Mouse (Mus musculus) embryonic stem cell, embryonic (primary cell): ENCODE measurements at regions not wholly inside any gene's neighbourhood (a gene's known extent, or its start where the extent isn't known, plus 50 kb on each side); places are given as distances from the start of the nearest gene placed in this dataset.

Source experiments
- CTCF ChIA-PET, 4 experiments: fragments of 300-600 bp in 2 of 4; fragments of 350-600 bp in 2 of 4; sonication (Branson Sonifier 250); formaldehyde crosslinking; loops; one replicate each; lab custom pipeline; 2022; ENCODE audit warnings: inconsistent platforms in 2 of 4; lab: Charles Lee
- POLR2A ChIA-PET, 4 experiments: fragments of 300-600 bp in 2 of 4; fragments of 350-600 bp in 2 of 4; sonication (Branson Sonifier 250); formaldehyde crosslinking; loops; one replicate each; lab custom pipeline; 2022; ENCODE audit warnings: antibody characterized with exemption in 4 of 4, inconsistent platforms in 1 of 4; lab: Charles Lee

DNA sequence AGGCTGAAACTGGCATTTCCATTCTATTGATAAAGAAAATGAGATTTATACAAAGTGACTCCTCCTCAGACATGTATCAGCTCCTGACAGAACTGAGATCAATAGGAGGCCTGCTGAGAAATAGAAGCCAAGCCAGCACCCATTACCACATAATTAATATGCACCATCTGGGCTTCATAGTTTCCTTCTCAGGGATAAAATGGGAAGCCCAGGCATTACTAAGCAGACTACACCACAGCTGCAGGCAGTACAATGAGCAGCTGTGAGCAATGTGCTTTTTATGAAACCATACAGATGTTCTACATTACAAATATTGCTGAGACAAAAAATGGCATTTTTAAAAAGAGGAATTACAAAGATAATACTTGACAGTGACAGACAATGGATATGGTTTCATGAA is 950.1 kb downstream of the Otol1 start:
- POLR2A ChIA-PET, result no interaction called here
- CTCF ChIA-PET, result interaction anchor here in 1 of 4 experiments (0.5 kb wide), 1 partner anchor 1440 kb away, joined by 7 read pairs; no protein-coding TSS in a partner anchor

DNA sequence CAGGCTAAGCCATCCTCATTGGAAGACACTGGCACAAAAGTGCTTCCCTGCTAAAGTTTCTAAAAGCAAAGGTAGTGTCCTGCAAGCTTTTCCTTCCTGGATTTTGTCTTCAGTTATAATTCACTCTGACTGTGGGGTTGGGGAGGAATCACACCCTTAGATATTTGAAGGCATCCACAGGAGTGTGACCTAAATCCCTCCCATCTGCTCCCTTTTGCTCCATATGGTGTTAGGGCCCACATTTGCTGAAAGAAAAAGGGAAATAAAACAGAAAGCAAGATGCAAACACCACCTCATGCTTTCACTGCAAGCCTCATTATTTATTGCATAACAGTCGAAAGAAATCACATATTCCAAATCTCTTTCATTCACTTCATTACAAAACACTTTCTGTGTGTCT is 955.1 kb downstream of the Otol1 start:
- CTCF ChIA-PET, result no interaction called here
- POLR2A ChIA-PET, result no interaction called here

DNA sequence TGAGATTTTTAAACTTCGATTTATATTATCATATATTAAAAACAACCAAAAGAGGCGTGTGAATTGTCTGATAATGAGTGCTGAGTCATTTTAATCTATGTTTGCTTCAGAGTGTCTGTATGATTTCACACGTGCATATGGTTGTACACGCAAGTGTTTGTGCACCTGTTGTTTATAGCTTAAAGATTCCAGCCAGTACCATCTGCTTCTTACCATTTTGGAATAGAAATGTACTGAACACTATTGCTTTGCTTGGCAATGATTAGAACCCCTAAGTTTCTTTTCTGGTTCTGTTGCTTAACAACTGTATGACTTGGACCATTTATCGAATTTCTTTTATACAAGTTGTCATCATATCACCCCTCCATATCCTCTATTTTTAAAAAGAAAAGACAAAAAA is 969.5 kb downstream of the Otol1 start:
- CTCF ChIA-PET, result no interaction called here
- POLR2A ChIA-PET, result no interaction called here

DNA sequence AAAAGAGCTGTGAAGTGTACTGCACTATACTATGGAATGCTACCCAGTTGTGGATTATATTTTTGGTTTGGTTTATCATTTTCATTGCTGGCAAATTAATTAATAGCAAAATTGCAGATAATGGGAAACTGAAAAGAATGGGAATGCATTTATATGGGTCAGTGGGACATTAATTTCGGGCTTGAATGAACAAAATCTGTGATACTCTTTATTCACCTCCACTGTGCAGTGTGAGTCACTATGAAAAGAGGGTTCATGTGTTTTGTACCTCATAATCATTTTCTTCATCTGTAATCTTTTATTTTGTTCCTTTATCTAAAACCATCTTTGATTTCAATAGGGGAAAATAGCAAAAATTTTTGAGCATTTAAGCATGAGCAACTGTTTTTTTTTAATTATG is 983.5 kb downstream of the Otol1 start:
- CTCF ChIA-PET, result no interaction called here
- POLR2A ChIA-PET, result no interaction called here

DNA sequence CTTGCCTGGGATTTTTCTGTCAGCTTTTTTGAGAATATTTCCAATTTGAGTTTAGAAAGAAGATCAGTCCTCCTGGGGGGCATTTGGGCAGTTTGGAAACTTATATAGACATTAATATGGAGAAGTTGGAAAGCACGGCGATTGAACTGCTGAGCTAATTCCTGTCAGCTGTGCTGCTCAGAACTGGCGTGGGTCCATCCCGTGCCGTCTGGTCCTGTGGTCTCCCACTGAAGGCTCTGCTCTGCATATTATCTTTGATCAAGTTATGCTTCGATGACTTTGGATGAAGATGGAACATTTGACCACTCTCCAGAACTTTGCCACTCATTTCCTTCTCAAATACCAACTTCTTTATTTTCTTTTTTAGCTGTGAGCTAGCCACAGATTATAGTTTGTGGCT is 995.6 kb downstream of the Otol1 start:
- ChIA-PET POLR2A (no interaction called here), CTCF (no interaction called here)
